Mouse (Mus musculus) midbrain, embryonic 14.5 days (tissue): Measurements from ENCODE around the gene Kcnk5. TPM values are rescaled to one million over a fixed set of nuclear protein-coding genes. Genes with fewer than 3 reads are reported as not detected.

ENCODE experiments used
- ATAC-seq: fragments of 200-750 bp; cut with Nextera tagmentation; 2 replicates; pipeline ENCODE4 v1.8.0; 2017; ENCODE audit warnings: moderate number of reproducible peaks, moderate library complexity; ENCODE audit not compliant: low FRiP score, low TSS enrichment
- DNase-seq: peaks from one replicate; pipeline ENCODE4 v3.0.0-alpha.2; 2015
- H3K27ac ChIP-seq: fragments of 300-500 bp; sonication (generic); replicated peaks from 2 replicates; pipeline ENCODE4 v1.5.1; 2014; ENCODE audit warnings: mild to moderate bottlenecking, low read depth, low read length, moderate library complexity
- H3K27me3 ChIP-seq: fragments of 300-500 bp; sonication (generic); 2 replicates; pipeline ENCODE4 v1.6.1; 2014; ENCODE audit warnings: low read length, control low read depth, mixed read lengths; ENCODE audit not compliant: control insufficient read depth, insufficient read depth
- H3K36me3 ChIP-seq: fragments of 300-500 bp; sonication (generic); 2 replicates; pipeline ENCODE4 v1.6.1; 2014; ENCODE audit warnings: low read length, control low read depth; ENCODE audit not compliant: control insufficient read depth, insufficient read depth
- H3K4me1 ChIP-seq: fragments of 300-500 bp; sonication (generic); 2 replicates; pipeline ENCODE4 v1.6.1; 2014; ENCODE audit warnings: mild to moderate bottlenecking, antibody characterized with exemption, low read length, control low read depth; ENCODE audit not compliant: control insufficient read depth, insufficient read depth
- H3K4me2 ChIP-seq: fragments of 300-500 bp; sonication (generic); 2 replicates; pipeline ENCODE4 v1.6.1; 2014; ENCODE audit warnings: mild to moderate bottlenecking, low read length, moderate library complexity
- H3K4me3 ChIP-seq: fragments of 300-500 bp; sonication (generic); replicated peaks from 2 replicates; pipeline ENCODE4 v1.5.1; 2014; ENCODE audit warnings: low read depth, low read length
- H3K9ac ChIP-seq: fragments of 300-500 bp; sonication (generic); replicated peaks from 2 replicates; pipeline ENCODE4 v1.6.1; 2014; ENCODE audit warnings: mild to moderate bottlenecking, low read length, moderate library complexity
- H3K9me3 ChIP-seq: fragments of 300-500 bp; sonication (generic); 2 replicates; pipeline ENCODE4 v1.6.1; 2016; ENCODE audit warnings: low read length, control low read depth, mixed read lengths; ENCODE audit not compliant: control insufficient read depth
- WGBS: fragments of 180-500 bp; shearing (Covaris S2); extraction: QIAGEN DNeasy Blood & Tissue Kit; methylation state at CpG from one replicate; pipeline ENCODE4 v1.1.7; 2014; 5-methylcytosine and 5-hydroxymethylcytosine counted together
- polyA plus RNA-seq: library from polyadenylated mRNA; unstranded; fragments of >200 nt; fragmentation: Nextera tagmentation; extraction: Ambion mirVana; gene quantifications from 2 replicates; pipeline ENCODE4 v1.2.1, GENCODE M21; 2014

The Kcnk5 gene
- polyA plus RNA-seq, 1 experiment from 2014 or later: 0.88 TPM

GRCm38 (mm10) chr14:20127406-20128087, 54.1 kb downstream of the Kcnk5 start:
- Histone ChIP-seq H3K9me3 (no peaks in the 10 kb centered on the region), H3K36me3 (no peaks in the 10 kb centered on the region), H3K4me1 (no peaks in the 10 kb centered on the region), H3K27ac (no peak overlapping the region), H3K4me2 (no peak overlapping the region), H3K9ac (no peak overlapping the region), H3K27me3 (no peaks in the 10 kb centered on the region), H3K4me3 (no peak overlapping the region)
- no peak for ATAC-seq
- no peak for DNase-seq
- 82% methylated on average over 15 of the region's 15 CpGs for WGBS

GRCm38 (mm10) chr14:20120868-20121267, 60.7 kb downstream of the Kcnk5 start:
- Histone ChIP-seq H3K4me1 (no peaks in the 10 kb centered on the region), H3K9me3 (no peaks in the 10 kb centered on the region), H3K4me3 (no peak overlapping the region), H3K9ac (no peak overlapping the region), H3K27ac (no peak overlapping the region), H3K36me3 (no peaks in the 10 kb centered on the region), H3K4me2 (no peak overlapping the region), H3K27me3 (no peaks in the 10 kb centered on the region)
- WGBS: 85% methylated on average over 5 of the region's 5 CpGs
- ATAC-seq (no peak), DNase-seq (no peak)

GRCm38 (mm10) chr14:20120012-20120411, 61.6 kb downstream of the Kcnk5 start:
- no peaks in the 10 kb centered on the region for H3K27me3 ChIP-seq
- H3K36me3 ChIP-seq: no peaks in the 10 kb centered on the region
- no peaks in the 10 kb centered on the region for H3K9me3 ChIP-seq
- DNase-seq (no peak), ATAC-seq (no peak)
- H3K4me3 ChIP-seq: no peak overlapping the region
- H3K9ac ChIP-seq: no peak overlapping the region
- no peak overlapping the region for H3K27ac ChIP-seq
- no peaks in the 10 kb centered on the region for H3K4me1 ChIP-seq
- WGBS: 92% methylated on average over 11 of the region's 11 CpGs
- H3K4me2 ChIP-seq: no peak overlapping the region

GRCm38 (mm10) chr14:20116149-20116605, 65.4 kb downstream of the Kcnk5 start:
- WGBS: 65% methylated on average over 9 of the region's 9 CpGs
- no peak for DNase-seq
- Histone ChIP-seq H3K9me3 (no peaks in the 10 kb centered on the region), H3K9ac (no peak overlapping the region), H3K27ac (no peak overlapping the region), H3K27me3 (no peaks in the 10 kb centered on the region), H3K4me1 (no peaks in the 10 kb centered on the region), H3K4me3 (no peak overlapping the region), H3K4me2 (no peak overlapping the region), H3K36me3 (no peaks in the 10 kb centered on the region)
- no peak for ATAC-seq

GRCm38 (mm10) chr14:20114951-20115350, 66.7 kb downstream of the Kcnk5 start:
- no peak overlapping the region for H3K4me3 ChIP-seq
- no peak overlapping the region for H3K27ac ChIP-seq
- H3K9ac ChIP-seq: no peak overlapping the region
- H3K27me3 ChIP-seq: no peaks in the 10 kb centered on the region
- ATAC-seq (no peak), DNase-seq (no peak)
- H3K9me3 ChIP-seq: no peaks in the 10 kb centered on the region
- WGBS: 88% methylated on average over 6 of the region's 6 CpGs
- no peaks in the 10 kb centered on the region for H3K36me3 ChIP-seq
- H3K4me1 ChIP-seq: no peaks in the 10 kb centered on the region
- no peak overlapping the region for H3K4me2 ChIP-seq

- Histone ChIP-seq H3K36me3 (no peaks in the 10 kb centered on the region), H3K4me3 (no peak overlapping the region), H3K27ac (no peak overlapping the region), H3K27me3 (no peaks in the 10 kb centered on the region), H3K4me2 (no peak overlapping the region), H3K9me3 (no peaks in the 10 kb centered on the region), H3K4me1 (no peaks in the 10 kb centered on the region), H3K9ac (no peak overlapping the region)
- DNase-seq: peak; percentile 92
- 7% methylated on average over 6 of the region's 6 CpGs for WGBS
- ATAC-seq: peak; percentile 53; the same call in 1 of the 2 replicates
Measured at GRCm38 (mm10) chr14:20113964-20114363, 67.6 kb downstream of the Kcnk5 start.

- DNase-seq (no peak), ATAC-seq (no peak)
- Histone ChIP-seq H3K9ac (no peak overlapping the region), H3K4me2 (no peak overlapping the region), H3K4me3 (no peak overlapping the region), H3K27me3 (no peaks in the 10 kb centered on the region), H3K9me3 (no peaks in the 10 kb centered on the region), H3K27ac (no peak overlapping the region), H3K4me1 (no peaks in the 10 kb centered on the region), H3K36me3 (no peaks in the 10 kb centered on the region)
- WGBS: 69% methylated on average over 7 of the region's 7 CpGs
Measured at GRCm38 (mm10) chr14:20113189-20113961, 68.2 kb downstream of the Kcnk5 start.

GRCm38 (mm10) chr14:20112218-20112617, 69.4 kb downstream of the Kcnk5 start:
- H3K9ac ChIP-seq: no peak overlapping the region

GRCm38 (mm10) chr14:20110945-20111344, 70.7 kb downstream of the Kcnk5 start:
- ATAC-seq: no peak
- 80% methylated on average over 1 of the region's 1 CpGs for WGBS
- Histone ChIP-seq H3K27me3 (no peaks in the 10 kb centered on the region), H3K36me3 (no peaks in the 10 kb centered on the region), H3K27ac (no peak overlapping the region), H3K4me1 (no peaks in the 10 kb centered on the region), H3K9me3 (no peaks in the 10 kb centered on the region), H3K4me3 (no peak overlapping the region), H3K9ac (no peak overlapping the region), H3K4me2 (no peak overlapping the region)
- no peak for DNase-seq

More at GRCm38 (mm10) chr14:20112218-20112617, 69.4 kb downstream of the Kcnk5 start:
- Histone ChIP-seq H3K36me3 (no peaks in the 10 kb centered on the region), H3K4me1 (no peaks in the 10 kb centered on the region), H3K27me3 (no peaks in the 10 kb centered on the region), H3K9me3 (no peaks in the 10 kb centered on the region), H3K4me2 (no peak overlapping the region), H3K4me3 (no peak overlapping the region), H3K27ac (no peak overlapping the region)
- WGBS: 75% methylated on average over 3 of the region's 3 CpGs
- DNase-seq (no peak), ATAC-seq (no peak)
